Mouse (Mus musculus) megakaryocyte, embryonic 14.5 days (primary cell): ENCODE data around the gene Rnf144b. TPM values are rescaled to one million over a fixed set of nuclear protein-coding genes. Genes with fewer than 3 reads are reported as not detected.

Experiments
- H3K27me3 ChIP-seq: replicated peaks from 2 replicates; pipeline ENCODE3; 2012; ENCODE audit warnings: inconsistent platforms
- H3K36me3 ChIP-seq: replicated peaks from 2 replicates; pipeline ENCODE3; 2012; ENCODE audit warnings: low read length, inconsistent platforms, mixed read lengths
- H3K4me1 ChIP-seq: 2 replicates; pipeline ENCODE4 v1.6.1; 2012; ENCODE audit warnings: inconsistent platforms
- H3K4me3 ChIP-seq: replicated peaks from 2 replicates; pipeline ENCODE3; 2012; ENCODE audit warnings: moderate library complexity, mild to moderate bottlenecking, inconsistent platforms
- H3K9me3 ChIP-seq: 2 replicates; pipeline ENCODE4 v1.6.1; 2012; ENCODE audit warnings: inconsistent platforms
- FLI1 ChIP-seq: IDR thresholded peaks from 2 replicates; pipeline ENCODE4 v1.6.1; 2012; ENCODE audit warnings: low read length, inconsistent platforms, mixed read lengths
- GATA1 ChIP-seq: IDR thresholded peaks from 3 replicates; pipeline ENCODE4 v1.6.1; 2012; ENCODE audit warnings: mixed read lengths, low read length, inconsistent platforms, borderline replicate concordance
- polyA plus RNA-seq: library from polyadenylated mRNA; stranded (reverse); fragments of >175 nt; gene quantifications from 2 replicates; pipeline ENCODE4 v1.2.3, GENCODE M21; 2012; ENCODE audit warnings: low replicate concordance; ENCODE audit not compliant: insufficient read depth

Gene Rnf144b
- 0.29 TPM in 1 of 2 replicates, not detected in the other for polyA plus RNA-seq

DNA sequence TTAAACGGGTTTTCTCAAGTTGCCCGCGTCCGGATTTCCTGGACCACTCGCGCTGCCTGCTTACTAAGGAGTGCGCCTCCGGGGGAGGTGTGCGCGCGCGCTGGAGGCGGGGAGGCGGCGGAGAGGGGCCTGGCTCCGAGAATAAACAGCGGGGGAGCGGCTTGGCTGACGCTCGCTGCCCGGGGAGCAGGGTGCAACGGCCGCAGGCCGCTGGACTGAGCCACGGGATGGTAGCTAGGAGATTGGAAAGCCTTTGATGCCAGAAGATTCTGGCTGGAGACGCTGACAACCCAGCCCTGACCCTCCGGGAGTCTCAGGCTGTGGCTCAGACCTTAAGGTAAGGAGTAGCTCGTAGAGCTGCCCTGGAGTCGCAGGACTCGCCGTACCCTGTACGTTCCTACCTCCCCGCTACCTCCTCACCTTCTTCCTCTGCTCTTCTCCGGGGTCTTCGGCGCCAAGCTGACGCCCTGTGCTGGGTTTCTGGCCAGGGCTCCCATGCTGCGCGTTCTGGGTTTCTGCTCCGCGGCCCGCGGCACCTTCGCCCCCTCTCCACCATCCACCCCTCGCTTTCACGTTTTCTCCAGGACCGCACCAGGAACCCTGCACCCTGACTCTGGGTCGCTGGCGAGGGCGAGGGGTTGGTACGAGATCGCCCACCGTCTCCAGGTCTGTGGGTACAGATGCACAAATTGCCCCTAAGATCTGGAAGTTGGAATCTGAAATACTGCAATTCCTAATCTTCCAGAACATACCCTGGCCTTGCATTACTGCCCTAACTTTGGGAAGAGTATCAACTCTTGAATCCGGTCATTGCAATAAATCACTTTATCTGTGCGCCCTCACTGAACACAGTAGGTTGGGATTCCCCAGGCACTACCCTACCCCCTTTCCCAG, at the start of gene Rnf144b:
Gene Rnf144b, plus strand, starts transcription at position 120 of the 894 bp plus-strand sequence.
- Histone ChIP-seq H3K4me3 (peak within 1 kb of the TSS; percentile 91), H3K4me1 (peaks cover 51% of the 10 kb centered on the region), H3K9me3 (no peaks in the 10 kb centered on the region; the same call in 1 of the 2 replicates), H3K36me3 (no peaks in the 10 kb centered on the region), H3K27me3 (peaks cover 4% of the 10 kb centered on the region)
- TF ChIP-seq FLI1, result no peak
- no peak for TF ChIP-seq GATA1

DNA sequence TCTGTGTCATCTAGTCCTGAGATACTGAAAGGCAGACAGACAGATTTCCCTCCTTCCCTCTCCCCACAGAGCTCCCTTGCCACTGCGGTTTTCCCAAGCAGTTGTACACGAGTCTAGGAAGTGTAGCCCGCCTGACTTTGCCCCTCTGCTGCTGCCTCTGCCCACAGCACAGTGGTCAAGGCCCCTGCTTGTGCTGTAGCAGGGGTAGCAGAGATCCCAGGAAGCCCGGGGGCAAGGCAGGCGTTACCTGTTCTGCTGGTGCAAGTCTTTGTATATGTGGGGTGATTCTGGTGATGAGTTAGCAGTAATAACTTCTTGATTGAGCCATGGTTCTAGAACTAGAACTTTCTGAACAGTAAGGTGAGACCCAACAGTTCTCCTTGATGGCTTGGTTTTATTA, 46.3 kb upstream of the Rnf144b start:
- peaks cover 2% of the 10 kb centered on the region; the same call in 1 of the 2 replicates for H3K9me3 ChIP-seq
- H3K4me3 ChIP-seq, result no peak overlapping the region
- TF ChIP-seq GATA1 (no peak), FLI1 (no peak)
- peaks cover 64% of the 10 kb centered on the region for H3K36me3 ChIP-seq
- H3K4me1 ChIP-seq, result peaks cover 7% of the 10 kb centered on the region; the same call in 1 of the 2 replicates
- no peaks in the 10 kb centered on the region for H3K27me3 ChIP-seq

DNA sequence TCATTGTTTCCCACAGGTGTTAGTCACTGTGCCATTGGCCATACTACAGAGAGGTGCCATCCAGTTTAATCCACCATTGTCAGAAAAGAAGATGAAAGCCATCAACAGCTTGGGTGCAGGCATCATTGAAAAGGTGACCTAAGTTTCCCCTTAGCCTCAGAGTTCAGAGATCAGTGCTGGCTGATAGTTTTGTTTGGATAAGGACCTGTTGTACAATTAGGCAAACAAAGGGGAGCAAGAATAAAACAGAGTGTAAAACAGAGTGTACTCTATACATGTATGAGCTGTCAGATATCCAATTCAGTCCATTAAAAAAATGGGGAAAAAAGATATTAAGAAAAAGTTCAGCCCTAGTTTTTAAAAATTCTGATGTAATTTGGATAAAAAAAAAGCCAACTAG, 45.1 kb upstream of the Rnf144b start:
- H3K4me3 ChIP-seq, result no peak overlapping the region
- H3K4me1 ChIP-seq, result peaks cover 7% of the 10 kb centered on the region; the same call in 1 of the 2 replicates
- peaks cover 3% of the 10 kb centered on the region; the same call in 1 of the 2 replicates for H3K9me3 ChIP-seq
- H3K27me3 ChIP-seq, result no peaks in the 10 kb centered on the region
- TF ChIP-seq FLI1, result no peak
- TF ChIP-seq GATA1, result no peak
- H3K36me3 ChIP-seq, result peaks cover 67% of the 10 kb centered on the region

DNA sequence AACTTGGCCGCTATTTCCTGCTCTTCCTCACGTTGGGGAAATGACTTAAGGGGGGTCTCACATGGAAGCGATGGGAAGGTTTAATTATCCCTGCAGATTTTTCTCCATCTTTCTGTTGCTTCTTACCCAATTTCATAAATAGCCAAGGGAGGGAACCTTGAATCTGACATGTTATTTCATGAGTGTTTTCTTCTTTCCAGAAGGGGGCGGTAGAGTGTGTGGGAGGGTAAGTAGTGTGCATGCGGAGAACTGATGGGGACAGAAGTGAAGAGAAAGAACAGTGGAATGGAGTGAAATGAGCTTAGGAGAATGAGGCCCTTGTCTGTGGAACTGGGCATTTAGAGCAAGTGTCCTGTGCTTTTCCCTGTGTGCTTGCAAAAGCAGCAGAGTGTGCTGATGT, 43.7 kb upstream of the Rnf144b start:
- H3K9me3 ChIP-seq, result peaks cover 3% of the 10 kb centered on the region; the same call in 1 of the 2 replicates
- no peak for TF ChIP-seq GATA1
- TF ChIP-seq FLI1, result no peak
- H3K27me3 ChIP-seq, result no peaks in the 10 kb centered on the region
- H3K4me1 ChIP-seq, result peaks cover 7% of the 10 kb centered on the region; the same call in 1 of the 2 replicates
- no peak overlapping the region for H3K4me3 ChIP-seq
- H3K36me3 ChIP-seq, result peaks cover 70% of the 10 kb centered on the region

DNA sequence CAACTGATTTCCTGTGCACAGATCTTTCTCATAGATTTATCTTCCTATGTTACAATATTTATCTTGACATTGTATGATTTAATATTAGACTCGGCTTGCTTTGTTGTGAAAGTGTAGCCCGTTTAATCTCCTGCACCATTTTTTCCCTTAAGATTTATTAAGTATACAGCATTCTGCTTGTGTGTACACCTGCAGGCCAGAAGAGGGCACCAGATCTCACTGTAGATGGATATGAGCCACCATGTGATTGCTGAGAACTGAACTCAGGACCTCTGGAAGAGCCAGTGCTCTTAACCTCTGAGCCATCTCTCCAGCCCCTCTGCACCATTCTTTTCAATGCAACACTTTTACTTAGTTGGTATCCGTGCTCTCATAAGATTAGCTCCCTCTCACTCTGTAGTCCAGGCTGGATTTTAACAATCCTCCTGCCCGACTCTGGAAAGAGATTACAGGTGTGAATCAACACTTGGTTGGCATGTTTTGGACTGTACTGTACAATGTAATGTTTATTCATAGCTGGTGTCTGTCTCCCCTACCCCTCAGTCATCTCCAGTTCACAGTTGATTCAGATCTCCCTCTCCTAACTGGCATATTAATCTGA, 41.5 kb upstream of the Rnf144b start:
- Histone ChIP-seq H3K9me3 (peaks cover 3% of the 10 kb centered on the region; the same call in 1 of the 2 replicates), H3K4me3 (no peak overlapping the region), H3K36me3 (peaks cover 76% of the 10 kb centered on the region), H3K27me3 (no peaks in the 10 kb centered on the region), H3K4me1 (peaks cover 3% of the 10 kb centered on the region; the same call in 1 of the 2 replicates)
- TF ChIP-seq FLI1 (no peak), GATA1 (no peak)

DNA sequence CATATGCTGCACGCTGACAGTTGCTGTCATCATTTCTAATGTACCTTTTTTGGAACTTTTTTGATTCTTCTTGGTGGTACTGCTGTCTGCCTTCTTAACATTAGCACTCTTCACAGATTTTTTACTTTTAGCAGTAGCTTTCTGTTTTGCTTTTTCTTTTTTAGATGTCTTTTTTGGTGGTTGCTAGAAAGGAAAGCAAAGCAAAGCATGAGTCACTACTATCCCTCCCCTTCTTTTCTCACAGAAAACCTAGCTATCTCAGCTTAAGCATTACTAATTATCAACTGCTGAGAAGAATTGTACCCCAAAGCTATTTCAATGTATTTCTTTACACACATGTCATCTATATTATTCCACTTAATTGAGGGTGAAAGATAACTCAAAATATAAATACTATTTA, 34.0 kb upstream of the Rnf144b start:
- H3K9me3 ChIP-seq, result no peaks in the 10 kb centered on the region
- no peaks in the 10 kb centered on the region for H3K27me3 ChIP-seq
- H3K4me1 ChIP-seq, result no peaks in the 10 kb centered on the region; the same call in 1 of the 2 replicates
- H3K4me3 ChIP-seq, result no peak overlapping the region
- TF ChIP-seq GATA1 (no peak), FLI1 (no peak)
- peaks cover 91% of the 10 kb centered on the region for H3K36me3 ChIP-seq

DNA sequence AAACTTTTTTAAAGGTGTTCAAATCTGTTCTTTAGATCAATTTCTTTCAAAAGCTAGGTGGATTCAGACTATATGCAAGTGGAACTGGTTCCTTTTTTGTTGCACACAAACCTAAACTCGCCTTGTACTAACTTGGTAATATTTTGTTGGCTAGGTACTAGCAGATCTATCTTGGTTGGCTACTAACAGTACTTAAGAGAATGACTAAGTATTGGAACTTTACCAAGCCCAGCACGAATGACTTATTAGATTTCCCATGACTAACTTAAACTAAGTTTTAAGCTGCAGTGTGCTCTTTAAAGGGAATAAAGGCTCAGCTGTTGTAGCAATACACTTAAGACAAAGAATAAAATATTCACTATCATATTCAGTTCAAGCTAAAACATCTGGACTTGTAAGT, 33.2 kb upstream of the Rnf144b start:
- no peaks in the 10 kb centered on the region for H3K27me3 ChIP-seq
- peaks cover 2% of the 10 kb centered on the region for H3K4me1 ChIP-seq
- no peak for TF ChIP-seq FLI1
- no peak for TF ChIP-seq GATA1
- peaks cover 90% of the 10 kb centered on the region for H3K36me3 ChIP-seq
- no peak overlapping the region for H3K4me3 ChIP-seq
- H3K9me3 ChIP-seq, result no peaks in the 10 kb centered on the region

DNA sequence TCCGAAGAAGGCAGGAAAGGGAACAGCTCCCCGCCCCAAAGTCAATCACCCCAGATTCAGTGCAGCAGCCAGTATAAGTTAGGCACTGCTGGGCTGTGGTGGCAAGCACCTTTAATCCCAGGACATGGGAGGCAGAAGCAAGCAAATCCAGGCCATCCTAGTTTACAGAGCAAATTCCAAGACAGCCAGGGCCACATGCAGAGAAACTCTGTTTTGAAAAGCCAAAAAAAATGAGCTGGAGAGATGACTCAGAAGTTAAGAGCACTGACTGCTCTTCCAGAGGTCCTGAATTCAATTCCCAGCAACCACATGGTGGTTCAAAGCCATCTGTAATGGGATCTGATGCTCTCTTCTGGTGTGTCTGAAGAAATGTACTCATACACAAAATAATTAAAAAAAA, 28.7 kb upstream of the Rnf144b start:
- Histone ChIP-seq H3K9me3 (no peaks in the 10 kb centered on the region), H3K4me3 (no peak overlapping the region), H3K4me1 (peaks cover 25% of the 10 kb centered on the region), H3K27me3 (no peaks in the 10 kb centered on the region), H3K36me3 (peaks cover 90% of the 10 kb centered on the region)
- TF ChIP-seq GATA1, result no peak
- TF ChIP-seq FLI1, result no peak

DNA sequence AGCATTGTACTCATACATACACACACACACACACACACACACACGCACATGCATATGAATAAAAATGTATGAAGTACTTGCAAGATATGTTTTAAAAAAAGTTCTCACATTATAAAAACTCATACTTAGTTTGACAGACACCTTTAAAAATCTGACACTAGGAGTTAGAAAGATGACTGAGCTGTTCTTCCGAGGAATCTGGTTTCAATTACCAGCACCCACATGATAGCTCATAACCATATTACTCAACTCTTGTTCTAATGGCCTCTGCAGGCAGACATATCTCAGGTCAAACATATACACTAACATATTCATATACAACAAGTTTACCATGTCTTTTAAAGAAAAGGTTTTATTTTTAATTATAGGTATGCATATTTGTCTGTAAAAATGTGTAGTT, 25.9 kb upstream of the Rnf144b start:
- Histone ChIP-seq H3K36me3 (peaks cover 89% of the 10 kb centered on the region), H3K4me1 (peaks cover 25% of the 10 kb centered on the region), H3K4me3 (no peak overlapping the region), H3K27me3 (no peaks in the 10 kb centered on the region), H3K9me3 (no peaks in the 10 kb centered on the region)
- no peak for TF ChIP-seq GATA1
- TF ChIP-seq FLI1, result no peak

DNA sequence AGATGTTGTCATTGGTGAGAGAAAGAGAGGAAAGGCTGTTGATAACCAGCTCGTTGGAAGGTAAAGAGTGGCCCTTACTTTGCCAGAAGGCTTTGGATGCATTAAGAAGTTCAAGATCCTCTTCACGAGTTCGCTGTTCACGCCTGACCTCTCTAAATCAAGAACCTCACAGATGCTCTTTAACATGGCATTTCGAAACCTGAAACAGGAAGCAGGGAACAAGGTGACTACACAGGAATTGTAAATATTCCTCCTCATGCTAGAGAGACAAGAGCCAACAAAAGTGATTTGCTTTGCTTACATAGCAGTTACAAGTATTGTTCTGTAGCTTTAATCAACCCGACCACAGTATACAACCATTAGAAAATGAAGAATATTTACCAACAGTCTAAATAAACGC, 23.2 kb upstream of the Rnf144b start:
- TF ChIP-seq GATA1 (no peak), FLI1 (no peak)
- Histone ChIP-seq H3K4me3 (no peak overlapping the region), H3K9me3 (no peaks in the 10 kb centered on the region), H3K4me1 (peaks cover 41% of the 10 kb centered on the region), H3K27me3 (no peaks in the 10 kb centered on the region), H3K36me3 (peaks cover 80% of the 10 kb centered on the region)

DNA sequence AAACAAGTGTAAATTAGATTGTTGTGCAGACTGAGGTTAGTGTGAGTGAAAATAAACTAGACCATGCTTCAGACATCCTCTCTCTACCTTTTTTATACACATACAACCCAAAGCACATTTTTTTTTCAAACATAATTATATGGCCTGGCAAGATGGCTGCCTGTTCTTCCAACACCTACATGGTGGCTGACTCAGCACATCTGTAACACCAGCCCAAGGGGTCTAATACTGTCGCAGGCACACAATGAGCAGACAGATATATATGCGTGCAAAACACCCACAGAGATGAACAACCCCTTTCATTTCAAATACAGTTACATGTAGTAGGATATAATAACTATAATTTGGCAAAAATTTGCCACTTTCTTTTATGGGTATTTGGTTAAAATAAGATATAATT, 21.9 kb upstream of the Rnf144b start:
- Histone ChIP-seq H3K27me3 (no peaks in the 10 kb centered on the region), H3K36me3 (peaks cover 67% of the 10 kb centered on the region), H3K9me3 (no peaks in the 10 kb centered on the region), H3K4me3 (no peak overlapping the region), H3K4me1 (peaks cover 33% of the 10 kb centered on the region)
- TF ChIP-seq GATA1, result no peak
- TF ChIP-seq FLI1, result no peak
